Mouse (Mus musculus) intestine, embryonic 14.5 days (tissue): ENCODE results near the gene Col20a1. TPM values are rescaled to one million over a fixed set of nuclear protein-coding genes. Genes with fewer than 3 reads are reported as not detected.

Experiments used
- ATAC-seq: fragments of 200-750 bp; cut with Nextera tagmentation; replicated peaks from 2 replicates; pipeline ENCODE4 v1.8.0; 2017; ENCODE audit warnings: low read depth, moderate number of reproducible peaks, moderate TSS enrichment, moderate library complexity; ENCODE audit not compliant: low FRiP score, low TSS enrichment
- DNase-seq: peaks from one replicate; pipeline ENCODE4 v3.0.0-alpha.2; 2018; ENCODE audit warnings: low spot score
- H3K27ac ChIP-seq: fragments of 300-500 bp; sonication (generic); 2 replicates; pipeline ENCODE4 v1.5.1; 2014; ENCODE audit warnings: low read depth, mild to moderate bottlenecking, control low read depth
- H3K27me3 ChIP-seq: fragments of 300-500 bp; sonication (generic); replicated peaks from 2 replicates; pipeline ENCODE4 v1.6.1; 2014; ENCODE audit warnings: low read length, control low read depth; ENCODE audit not compliant: control insufficient read depth, insufficient read depth
- H3K36me3 ChIP-seq: fragments of 300-500 bp; sonication (generic); 2 replicates; pipeline ENCODE4 v1.6.1; 2014; ENCODE audit warnings: low read length, control low read depth; ENCODE audit not compliant: control insufficient read depth, insufficient read depth
- H3K4me1 ChIP-seq: fragments of 300-500 bp; sonication (generic); replicated peaks from 2 replicates; pipeline ENCODE4 v1.6.1; 2014; ENCODE audit warnings: low read length, control low read depth, mixed read lengths; ENCODE audit not compliant: control insufficient read depth, insufficient read depth
- H3K4me2 ChIP-seq: fragments of 300-500 bp; sonication (generic); 2 replicates; pipeline ENCODE4 v1.6.1; 2014; ENCODE audit warnings: low read length
- H3K4me3 ChIP-seq: fragments of 300-500 bp; sonication (generic); 2 replicates; pipeline ENCODE4 v1.5.1; 2014; ENCODE audit warnings: low read depth, low read length, control low read depth, mixed read lengths
- H3K9ac ChIP-seq: fragments of 300-500 bp; sonication (generic); 2 replicates; pipeline ENCODE4 v1.6.1; 2014; ENCODE audit warnings: mild to moderate bottlenecking, low read length
- H3K9me3 ChIP-seq: fragments of 300-500 bp; sonication (generic); 2 replicates; pipeline ENCODE4 v1.6.1; 2016; ENCODE audit warnings: low read length, control low read depth; ENCODE audit not compliant: control insufficient read depth
- WGBS: fragments of 180-500 bp; shearing (Covaris S2); extraction: QIAGEN DNeasy Blood & Tissue Kit; methylation state at CpG from one replicate; pipeline ENCODE4 v1.1.7; 2014; 5-methylcytosine and 5-hydroxymethylcytosine counted together
- polyA plus RNA-seq: library from polyadenylated mRNA; unstranded; fragments of >200 nt; fragmentation: Nextera tagmentation; extraction: Ambion mirVana; gene quantifications from 2 replicates; pipeline ENCODE4 v1.2.1, GENCODE M21; 2014

Gene Col20a1
- polyA plus RNA-seq, result 0.24 and 0.26 TPM in 2 replicates

DNA sequence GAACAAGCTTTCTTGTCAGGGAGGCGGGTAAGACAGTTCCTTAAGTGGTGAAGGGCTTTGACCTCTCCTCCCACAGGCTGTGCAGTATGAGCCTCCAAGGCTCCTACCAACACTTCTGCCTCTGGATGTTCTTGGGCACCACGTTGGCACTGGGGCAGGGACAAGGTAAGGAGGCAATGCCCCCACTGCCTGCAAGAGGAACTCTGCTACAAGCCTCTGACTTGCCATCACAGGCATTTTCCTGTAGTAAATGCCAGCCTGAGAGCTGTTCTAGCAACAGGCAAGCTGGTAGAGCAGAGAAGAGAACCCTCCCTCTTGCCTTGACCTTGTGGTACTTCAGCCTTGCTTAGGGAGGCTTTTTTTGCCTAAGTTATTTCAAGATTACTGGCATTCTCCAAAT is at the start of gene Col20a1:
TSS of gene Col20a1 (plus strand) at position 87 of the 400 bp plus-strand sequence.
- Histone ChIP-seq H3K4me2 (no peak within 1 kb of the TSS), H3K27ac (no peak within 1 kb of the TSS), H3K4me3 (no peak within 1 kb of the TSS), H3K9me3 (no peaks in the 10 kb centered on the region), H3K4me1 (no peaks in the 10 kb centered on the region), H3K36me3 (peaks cover 14% of the 10 kb centered on the region), H3K9ac (no peak within 1 kb of the TSS), H3K27me3 (no peaks in the 10 kb centered on the region)
- WGBS, result 62% methylated on average over 2 of the region's 2 CpGs
- DNase-seq (no peak), ATAC-seq (no peak)

DNA sequence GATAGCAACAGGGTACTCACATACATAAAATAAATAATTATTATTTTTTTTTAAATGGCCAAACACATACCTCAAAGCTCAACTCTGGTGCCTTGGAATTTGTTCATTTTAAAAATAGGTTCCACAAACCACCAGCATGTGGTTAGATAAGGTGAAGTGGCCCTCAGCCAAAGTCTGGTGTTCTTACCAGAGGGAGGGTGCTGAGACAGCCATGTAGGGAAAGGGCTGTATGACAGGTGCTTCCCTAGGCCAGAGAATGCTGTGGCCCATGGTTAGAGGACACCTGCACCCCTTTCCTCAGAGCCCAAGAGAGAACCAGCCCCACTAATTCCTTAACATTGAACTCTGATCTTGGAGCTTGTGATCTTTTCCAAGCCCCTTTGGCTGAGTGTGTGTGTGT is 46.1 kb upstream of the Col20a1 start:
- Histone ChIP-seq H3K9ac (no peak overlapping the region), H3K27me3 (no peaks in the 10 kb centered on the region), H3K27ac (no peak overlapping the region), H3K36me3 (0 out of 2 replicates have a peak, but pooled peaks cover 6% of the 10 kb centered on the region), H3K4me1 (no peaks in the 10 kb centered on the region), H3K4me3 (no peak overlapping the region), H3K9me3 (no peaks in the 10 kb centered on the region), H3K4me2 (no peak overlapping the region)
- ATAC-seq, result no peak
- DNase-seq, result no peak

DNA sequence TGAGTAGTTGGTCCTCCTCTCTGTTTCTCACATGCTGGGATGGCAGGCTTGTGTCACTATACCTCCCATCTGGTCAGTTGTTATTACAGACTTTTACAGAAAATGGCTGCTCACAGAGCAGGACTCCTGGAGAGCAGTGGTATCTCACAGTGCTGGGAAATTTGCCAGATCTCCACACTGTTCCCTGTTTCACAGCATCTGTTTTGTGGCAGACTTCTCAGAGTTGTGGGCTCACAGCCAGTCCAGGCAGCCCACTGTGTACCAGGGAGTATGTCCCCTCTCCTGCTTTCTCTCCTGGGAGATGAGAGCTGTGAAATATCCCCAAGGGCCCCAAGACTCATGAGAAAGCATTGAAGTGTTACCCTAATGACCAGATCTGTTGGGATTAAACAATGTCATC is 44.5 kb upstream of the Col20a1 start:
- Histone ChIP-seq H3K9me3 (no peaks in the 10 kb centered on the region), H3K4me3 (no peak overlapping the region), H3K4me1 (no peaks in the 10 kb centered on the region), H3K27me3 (no peaks in the 10 kb centered on the region), H3K36me3 (0 out of 2 replicates have a peak, but pooled peaks cover 6% of the 10 kb centered on the region), H3K4me2 (no peak overlapping the region), H3K27ac (no peak overlapping the region), H3K9ac (no peak overlapping the region)
- no peak for ATAC-seq
- DNase-seq, result no peak

DNA sequence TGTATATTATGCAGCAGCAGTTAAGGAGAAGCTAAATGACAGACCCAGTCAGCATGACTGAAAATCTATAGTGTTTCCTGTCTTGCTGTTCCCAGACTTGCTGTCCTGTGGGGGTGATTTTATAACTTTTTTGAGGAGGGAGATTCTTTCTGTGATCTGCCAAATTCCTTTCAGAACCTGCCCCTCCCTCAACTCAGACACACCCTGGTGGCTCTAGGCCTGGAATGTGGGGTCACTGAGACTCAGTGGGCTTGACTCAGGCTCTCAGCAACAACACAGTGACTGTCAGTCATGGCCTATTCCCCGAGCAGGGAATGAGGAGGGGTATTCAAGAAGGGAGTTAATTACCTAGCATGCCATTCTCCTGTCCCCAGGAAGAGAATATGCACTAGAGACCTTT is 36.4 kb upstream of the Col20a1 start:
- Histone ChIP-seq H3K4me1 (peaks cover 21% of the 10 kb centered on the region; the same call in 1 of the 2 replicates), H3K27me3 (no peaks in the 10 kb centered on the region), H3K9ac (no peak overlapping the region), H3K4me2 (no peak overlapping the region), H3K27ac (no peak overlapping the region), H3K4me3 (no peak overlapping the region), H3K9me3 (no peaks in the 10 kb centered on the region), H3K36me3 (no peaks in the 10 kb centered on the region)
- WGBS, result 50% methylated on average over 1 of the region's 1 CpGs
- ATAC-seq (no peak), DNase-seq (no peak)

DNA sequence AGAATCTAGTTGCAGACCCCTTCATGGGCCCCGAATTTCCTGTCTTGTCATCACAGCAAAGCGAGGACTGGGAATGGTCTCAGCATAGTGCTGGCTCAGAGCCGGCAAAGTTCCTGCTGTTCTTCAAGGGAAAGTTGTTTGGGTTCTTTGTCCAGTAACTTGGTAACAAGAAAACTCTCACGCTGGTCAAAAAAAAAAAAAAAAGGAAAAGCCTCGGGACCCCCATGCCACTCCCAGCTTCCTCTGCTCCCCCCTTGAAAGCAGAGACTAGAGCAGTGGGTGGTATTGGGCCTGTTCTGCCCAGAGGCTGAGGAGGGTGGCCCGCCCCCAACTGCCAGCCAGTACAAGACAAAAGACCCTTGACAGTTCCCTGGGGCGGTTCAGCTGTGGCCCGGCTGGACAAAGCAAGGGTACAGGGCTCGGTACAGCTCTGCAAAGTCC is 33.6 kb upstream of the Col20a1 start:
- 18% methylated on average over 9 of the region's 9 CpGs for WGBS
- H3K4me1 ChIP-seq, result peaks cover 27% of the 10 kb centered on the region; the same call in 1 of the 2 replicates
- H3K36me3 ChIP-seq, result no peaks in the 10 kb centered on the region
- peak overlapping the region; percentile 63 for H3K4me2 ChIP-seq
- H3K9ac ChIP-seq, result peak overlapping the region; percentile 38; the same call in 1 of the 2 replicates
- no peak for ATAC-seq
- H3K27ac ChIP-seq, result peak overlapping the region; percentile 76
- H3K27me3 ChIP-seq, result no peaks in the 10 kb centered on the region
- H3K4me3 ChIP-seq, result peak overlapping the region; percentile 62
- H3K9me3 ChIP-seq, result no peaks in the 10 kb centered on the region
- DNase-seq, result peak; percentile 59

DNA sequence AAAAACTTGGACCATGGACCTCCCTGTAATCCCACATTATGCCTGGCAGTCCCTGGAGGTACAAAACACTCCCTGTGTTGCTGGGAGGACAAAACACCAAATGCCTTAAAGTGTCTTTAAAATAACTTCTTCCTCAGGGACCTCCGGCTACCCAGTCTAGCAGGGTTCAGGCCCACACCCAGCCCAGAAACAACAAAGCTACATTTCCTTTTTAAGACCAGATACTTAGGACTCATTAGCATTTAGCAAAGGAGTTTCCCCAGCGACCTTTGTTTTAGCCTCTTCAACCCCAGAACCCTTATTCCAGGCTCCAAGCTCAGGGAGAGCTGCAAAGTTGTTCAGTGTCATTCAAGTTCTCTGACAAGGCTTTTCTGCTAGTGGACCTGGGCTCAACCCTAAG is 32.7 kb upstream of the Col20a1 start:
- peaks cover 27% of the 10 kb centered on the region; the same call in 1 of the 2 replicates for H3K4me1 ChIP-seq
- no peak for DNase-seq
- no peaks in the 10 kb centered on the region for H3K36me3 ChIP-seq
- no peaks in the 10 kb centered on the region for H3K27me3 ChIP-seq
- peak overlapping the region; percentile 43 for H3K9ac ChIP-seq
- 43% methylated on average over 2 of the region's 2 CpGs for WGBS
- peak overlapping the region; percentile 62 for H3K4me3 ChIP-seq
- no peak for ATAC-seq
- H3K27ac ChIP-seq, result peak overlapping the region; percentile 76
- H3K9me3 ChIP-seq, result no peaks in the 10 kb centered on the region
- H3K4me2 ChIP-seq, result peak overlapping the region; percentile 63

DNA sequence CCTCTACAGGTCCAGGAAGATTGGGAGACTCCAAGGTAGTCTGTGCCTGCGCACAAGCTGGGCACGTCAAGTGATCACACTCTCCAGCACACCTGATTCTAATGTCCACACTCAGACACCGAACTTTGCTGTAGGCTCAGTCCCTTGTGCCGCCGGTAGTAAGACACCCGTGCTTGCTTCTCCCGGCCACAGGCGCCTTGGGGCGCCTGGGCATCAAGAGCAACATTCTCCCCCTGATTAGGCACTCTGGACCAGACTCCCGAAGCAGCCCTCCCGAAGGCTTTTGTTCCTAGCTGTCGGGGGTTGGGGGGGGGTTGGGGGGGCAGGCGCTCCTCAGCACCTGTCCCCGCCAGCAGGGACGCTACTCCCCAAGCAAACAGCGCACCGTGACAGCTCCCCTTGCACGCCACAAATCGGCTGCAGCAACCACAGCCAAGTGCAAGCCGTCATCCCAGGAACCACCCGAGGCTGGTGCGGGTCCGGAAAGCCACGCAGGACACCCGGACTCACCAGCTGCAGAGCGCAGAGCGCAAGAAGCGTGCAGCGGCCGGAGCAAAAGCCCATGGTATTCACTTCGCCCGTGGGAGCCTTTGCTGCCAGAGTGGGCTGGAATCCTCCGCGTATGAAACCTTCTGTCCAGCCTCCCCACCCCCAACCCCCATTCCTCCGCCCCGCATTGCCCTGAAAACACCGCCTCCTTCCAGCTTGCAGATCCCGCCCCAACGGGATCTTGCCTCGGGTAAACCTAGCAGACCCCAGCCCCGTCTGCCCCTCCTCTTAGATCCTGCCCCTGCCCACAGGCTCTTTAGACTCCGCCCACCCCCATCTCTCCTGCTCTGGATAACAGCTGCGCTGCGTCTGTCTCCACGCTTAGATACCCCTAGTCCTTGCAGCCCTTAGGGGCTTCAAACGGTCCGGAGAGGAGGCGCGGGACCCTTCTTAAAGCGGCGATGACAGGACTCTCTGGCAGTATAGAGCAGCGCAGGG is 32.0 kb upstream of the Col20a1 start, which contains the start of gene Nkain4:
TSS of gene Nkain4 (minus strand) at position 639 of the 987 bp plus-strand sequence.
- Histone ChIP-seq H3K27me3 (no peaks in the 10 kb centered on the region), H3K9me3 (no peaks in the 10 kb centered on the region), H3K4me2 (peak within 1 kb of the TSS; percentile 63), H3K36me3 (no peaks in the 10 kb centered on the region), H3K4me3 (peak within 1 kb of the TSS; percentile 62), H3K4me1 (peaks cover 27% of the 10 kb centered on the region; the same call in 1 of the 2 replicates), H3K9ac (peak within 1 kb of the TSS; percentile 43), H3K27ac (peak within 1 kb of the TSS; percentile 76)
- ATAC-seq (peak; percentile 90), DNase-seq (peak; percentile 86)
- 1% methylated on average over 52 of the region's 52 CpGs for WGBS

DNA sequence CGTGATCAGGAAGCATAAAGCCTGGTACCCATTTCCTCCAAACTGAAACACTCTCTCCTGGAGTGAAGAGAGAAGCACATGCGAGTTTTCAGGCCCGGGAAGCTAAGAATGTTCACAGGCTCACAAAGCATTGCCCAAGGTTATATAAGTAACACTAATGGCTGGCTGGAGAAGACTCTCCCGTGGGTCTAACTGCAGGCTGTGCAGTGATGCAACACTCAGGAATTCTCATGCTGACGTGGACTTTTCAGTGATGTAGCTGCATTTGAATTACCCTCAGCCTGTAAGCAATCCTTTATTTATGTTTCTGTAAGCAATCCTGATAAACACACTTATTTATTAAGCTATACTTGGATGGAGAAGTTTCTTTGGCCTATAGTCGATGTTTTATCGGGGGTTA is 26.7 kb upstream of the Col20a1 start:
- Histone ChIP-seq H3K4me3 (no peak overlapping the region), H3K9ac (no peak overlapping the region), H3K27me3 (no peaks in the 10 kb centered on the region), H3K4me2 (no peak overlapping the region), H3K9me3 (no peaks in the 10 kb centered on the region), H3K27ac (no peak overlapping the region), H3K36me3 (no peaks in the 10 kb centered on the region), H3K4me1 (0 out of 2 replicates have a peak, but pooled peaks cover 11% of the 10 kb centered on the region)
- no peak for DNase-seq
- WGBS, result 66% methylated on average over 7 of the region's 7 CpGs
- ATAC-seq, result no peak
